Mouse (Mus musculus) CD4-positive helper T cell, adult 2 months (primary cell): Measurements from ENCODE around the gene Galr2.
"Not testable (repeated sequence)": the region's sequence is repeated elsewhere in the genome, so short reads cannot be mapped to it uniquely, and the experiment has no call there.

Experiments used
- DNase-seq: peaks from one replicate; pipeline ENCODE4 v3.0.0-alpha.2; 2012; ENCODE audit warnings: low read depth, missing footprints, low spot score

Galr2 gene

GRCm38 (mm10) chr11:116269560-116269959, 11.2 kb upstream of the Galr2 start:
- no peak for DNase-seq

GRCm38 (mm10) chr11:116272589-116273468, 7.9 kb upstream of the Galr2 start:
- DNase-seq = no peak

DNA sequence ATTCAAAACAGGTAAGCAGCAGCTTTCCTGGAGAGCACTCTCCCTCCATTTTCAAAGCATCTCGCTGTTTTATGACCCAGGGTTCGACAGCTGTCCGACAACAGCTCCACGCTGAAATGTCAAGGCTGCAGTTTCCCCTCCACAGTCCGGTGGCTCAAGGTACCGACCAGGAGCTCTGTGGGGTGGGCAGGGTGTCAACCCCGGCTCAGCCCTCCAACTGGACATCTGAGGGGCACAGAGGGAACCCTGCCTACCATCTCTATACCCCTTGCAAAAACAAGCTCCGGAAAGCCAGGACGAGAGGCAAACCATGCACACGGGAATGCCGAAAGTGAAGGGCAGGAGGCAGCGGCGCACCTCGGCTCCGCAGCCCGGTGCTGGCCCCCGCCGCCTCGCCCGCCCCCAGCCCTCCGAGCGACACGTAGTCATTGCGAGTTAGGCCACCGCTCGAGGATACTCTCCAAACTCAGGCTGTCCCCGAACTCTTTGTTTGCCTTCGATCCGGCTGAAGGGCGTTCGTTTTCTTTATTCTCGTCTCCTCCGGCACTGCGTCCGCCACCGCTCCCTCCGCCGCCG, 7.2 kb upstream of the Galr2 start:
- peak; percentile 17 for DNase-seq

DNA sequence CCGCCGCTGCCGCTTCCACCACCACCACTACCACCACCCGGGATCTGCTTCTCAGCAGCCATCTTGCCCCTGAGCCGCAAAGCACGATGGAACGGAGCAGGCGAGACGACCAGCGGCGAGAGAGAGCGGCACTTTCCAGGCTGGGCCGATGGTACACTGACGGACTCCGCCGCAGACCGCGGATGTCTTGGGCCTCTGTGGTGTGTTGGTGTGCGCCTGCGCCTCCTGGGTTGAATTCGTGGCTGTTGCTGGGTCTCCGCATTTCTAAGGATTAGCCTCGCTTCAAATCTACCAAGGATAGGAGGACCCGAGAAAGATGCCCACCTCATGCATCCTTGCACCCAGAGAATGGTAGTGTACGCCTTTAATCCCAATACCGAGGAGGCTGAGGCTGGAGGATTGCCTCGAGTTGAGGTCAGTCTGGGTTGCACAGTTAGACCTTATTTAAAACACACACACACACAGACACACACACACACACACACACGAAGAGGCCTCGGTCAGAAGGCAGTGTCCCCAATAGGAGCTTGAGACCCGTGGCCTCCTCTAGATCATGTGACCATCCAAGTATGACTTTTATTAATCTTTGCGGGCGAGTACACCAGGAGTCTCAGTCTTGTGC, 6.6 kb upstream of the Galr2 start, which contains the start of gene Srp68:
Gene Srp68 (minus strand): TSS at position 173 of the 622 bp plus-strand sequence.
- peak; percentile 90 for DNase-seq

DNA sequence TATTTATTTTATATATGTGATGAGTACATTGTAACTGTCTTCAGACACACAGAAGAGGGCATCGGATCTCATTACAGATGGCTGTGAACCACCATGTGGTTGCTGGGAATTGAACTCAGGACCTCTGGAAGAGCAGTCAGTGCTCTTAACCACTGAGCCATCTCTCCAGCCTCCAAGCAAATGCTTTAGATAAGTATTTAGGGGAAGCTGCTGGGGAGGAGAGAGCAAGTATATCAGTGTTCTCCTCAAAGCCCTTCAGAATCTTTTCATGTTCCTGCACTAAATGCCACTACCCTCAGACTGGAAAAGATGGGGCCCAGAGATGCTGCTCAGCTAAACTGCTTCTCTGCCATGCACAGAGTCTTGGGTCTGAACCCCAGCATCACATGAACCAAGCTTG, 3.6 kb upstream of the Galr2 start:
- DNase-seq = not testable (repeated sequence)

DNA sequence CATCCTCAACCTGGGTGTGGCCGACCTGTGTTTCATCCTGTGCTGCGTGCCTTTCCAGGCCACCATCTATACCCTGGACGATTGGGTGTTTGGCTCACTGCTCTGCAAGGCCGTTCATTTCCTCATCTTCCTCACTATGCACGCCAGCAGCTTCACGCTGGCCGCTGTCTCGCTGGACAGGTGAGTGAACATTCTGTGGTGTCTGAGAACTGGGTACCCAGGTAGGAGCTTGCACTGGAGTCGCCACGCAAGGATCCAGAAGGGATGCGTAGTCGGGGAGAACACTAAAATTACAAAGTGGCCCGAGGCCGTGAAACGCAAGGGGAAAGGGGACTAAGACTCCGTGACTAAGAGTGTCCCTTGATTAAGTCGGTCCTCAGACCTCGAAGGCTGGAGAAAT, 932 bp downstream of the Galr2 start:
- no peak for DNase-seq

DNA sequence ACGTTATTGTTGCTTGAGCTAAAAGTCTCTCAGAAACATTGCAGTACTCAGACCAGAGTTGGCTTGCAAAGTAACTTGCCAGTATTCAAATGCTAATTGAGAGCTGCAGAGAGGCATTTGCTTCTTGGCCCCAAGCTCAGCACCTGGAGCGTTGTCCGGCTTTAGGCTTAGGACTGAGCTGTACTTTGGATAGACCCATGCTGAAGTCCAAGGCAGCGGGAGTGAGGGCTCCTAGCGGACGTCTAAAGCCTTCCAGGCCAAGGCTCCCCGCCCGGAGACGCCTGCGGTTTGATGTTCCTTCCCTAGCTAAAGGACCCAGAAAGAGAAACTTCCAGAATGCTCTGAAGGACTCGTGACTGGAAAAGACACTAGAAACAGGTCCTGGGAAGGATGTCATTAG, 1.4 kb downstream of the Galr2 start:
- DNase-seq = no peak

GRCm38 (mm10) chr11:116282912-116283521, 2.3 kb downstream of the Galr2 start:
- DNase-seq = no peak

- no peak for DNase-seq
These were observed 3.2 kb downstream of the Galr2 start for GRCm38 (mm10) chr11:116283982-116284381.

- DNase-seq = no peak
These were observed 5.0 kb downstream of the Galr2 start for GRCm38 (mm10) chr11:116285770-116286191.

DNA sequence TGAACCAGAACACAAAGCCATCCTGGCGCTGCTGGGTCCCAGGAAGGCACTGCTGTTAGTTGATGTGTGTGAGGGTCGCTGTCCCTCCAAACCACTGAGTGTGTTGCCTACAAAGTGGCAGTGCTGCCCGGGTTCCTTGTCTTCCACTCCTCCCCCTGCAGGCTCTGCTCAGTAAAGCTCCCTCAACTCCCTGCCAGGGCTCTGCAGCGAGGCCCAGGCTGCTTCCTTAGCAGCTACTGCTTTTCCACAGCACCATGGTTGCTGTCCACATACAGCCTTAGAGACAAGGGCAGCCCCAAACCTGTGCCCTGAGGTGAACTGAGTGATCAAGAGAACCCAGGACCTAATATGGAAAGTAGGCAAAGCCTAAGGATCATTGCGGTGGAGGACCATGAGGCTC, 6.6 kb downstream of the Galr2 start:
- DNase-seq = no peak

- no peak for DNase-seq
These were observed 9.8 kb downstream of the Galr2 start for GRCm38 (mm10) chr11:116290556-116290955.

GRCm38 (mm10) chr11:116292401-116292800, 11.7 kb downstream of the Galr2 start:
- DNase-seq = no peak

- DNase-seq = no peak
These were observed 12.9 kb downstream of the Galr2 start for GRCm38 (mm10) chr11:116293538-116294137.

DNA sequence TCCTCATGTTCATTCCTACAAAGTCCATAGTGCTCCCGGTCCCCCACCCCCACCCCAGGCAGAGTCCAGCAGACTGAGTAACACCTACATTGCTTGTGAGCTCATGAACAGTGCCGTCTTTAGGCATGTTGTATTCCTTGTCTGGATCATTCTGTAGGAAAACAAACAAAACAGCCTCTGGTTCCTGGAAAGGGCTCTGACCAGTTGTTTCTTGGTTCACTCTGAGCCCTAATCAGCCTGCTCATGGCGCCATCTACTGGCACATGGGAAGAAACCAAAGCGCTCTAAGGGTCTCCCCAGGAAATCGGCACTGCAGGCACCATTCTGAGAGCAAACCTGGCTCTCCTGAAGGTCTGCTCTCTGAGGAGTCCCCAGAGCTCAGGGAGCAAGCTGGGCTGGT, 13.6 kb downstream of the Galr2 start:
- peak; percentile 65 for DNase-seq

DNA sequence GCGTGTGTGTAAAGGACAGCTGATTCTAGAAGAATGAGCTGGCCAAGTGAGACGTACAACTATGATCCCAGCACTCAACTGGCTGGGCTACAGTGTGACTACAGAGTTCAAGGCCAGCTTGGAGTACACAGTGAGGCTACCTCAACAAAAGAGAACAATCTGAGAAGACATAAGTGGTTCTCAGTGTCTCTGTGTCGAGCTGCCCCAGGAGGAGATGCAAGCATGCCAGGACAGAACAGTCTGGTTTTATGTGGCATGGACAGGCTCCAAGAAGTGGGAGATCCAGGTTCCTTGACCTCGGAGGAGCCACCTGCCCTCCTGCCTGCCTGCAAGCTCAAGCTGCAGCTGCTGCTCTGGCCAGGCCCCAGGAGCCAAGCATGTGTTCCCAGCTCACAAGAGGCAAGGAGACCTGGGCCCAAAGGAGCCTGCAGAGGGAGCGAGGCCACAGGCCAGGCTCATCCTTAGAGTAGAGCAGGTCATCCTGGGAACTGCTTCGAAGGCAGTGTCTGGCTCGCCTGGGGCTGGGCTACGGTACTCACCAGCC, 15.5 kb downstream of the Galr2 start:
- no peak for DNase-seq

DNA sequence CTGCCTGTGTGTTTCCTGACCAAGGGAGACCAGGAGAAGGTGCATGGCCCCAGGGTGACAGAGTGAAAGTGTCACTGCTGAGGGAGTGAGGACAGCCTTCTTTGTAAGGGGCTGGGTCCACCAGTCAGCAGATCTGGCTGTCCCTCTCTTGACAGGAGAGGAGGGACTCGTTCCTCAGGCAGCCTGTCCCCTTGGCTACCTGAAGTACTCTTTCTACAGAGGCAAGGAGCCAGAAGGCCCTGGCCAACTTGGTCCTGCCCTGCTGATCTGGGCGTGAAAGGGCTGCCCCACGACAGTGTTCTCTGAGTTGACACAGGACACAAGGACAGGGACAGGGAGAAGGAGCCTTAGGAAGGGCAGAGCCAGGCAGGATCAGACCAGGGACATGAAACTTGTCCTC, 16.3 kb downstream of the Galr2 start:
- DNase-seq = no peak

DNA sequence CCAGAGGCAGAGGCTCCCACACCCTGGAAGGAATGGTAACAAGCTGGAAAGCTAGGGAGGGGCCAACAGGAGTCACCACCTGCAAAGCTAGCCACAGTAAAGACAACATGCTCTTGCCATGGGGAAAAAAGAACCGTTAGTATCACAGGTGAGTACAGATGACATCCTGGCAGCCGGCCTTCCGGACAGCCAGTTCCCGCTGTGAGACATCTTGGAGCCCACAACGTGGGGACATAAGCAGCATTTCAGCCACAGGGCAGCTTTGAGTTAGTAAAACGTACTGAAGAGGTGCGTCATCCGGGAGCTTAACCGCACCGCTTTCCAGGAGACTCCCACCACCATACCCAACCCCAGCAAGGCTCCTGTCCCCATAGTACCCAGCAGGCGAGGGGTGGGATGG, 17.5 kb downstream of the Galr2 start:
- DNase-seq = no peak

DNA sequence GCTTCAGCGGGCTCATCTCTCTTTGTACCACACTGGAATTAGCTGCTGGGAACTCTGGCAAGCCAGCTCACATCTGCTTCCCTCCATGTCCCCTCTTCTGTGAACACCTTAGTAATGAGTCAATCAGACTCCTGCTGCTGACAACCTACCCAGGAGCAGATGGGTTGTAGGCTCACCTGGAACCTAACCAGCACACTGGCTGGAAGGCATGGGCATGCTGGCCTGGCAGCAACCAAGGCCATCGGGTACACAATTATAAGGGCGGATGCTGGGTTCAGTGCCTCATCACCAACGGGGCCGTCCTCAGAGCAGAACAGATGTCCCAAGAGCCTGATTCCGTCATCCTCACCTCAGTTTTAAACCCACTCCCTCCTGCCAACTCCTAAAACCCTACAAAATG, 17.9 kb downstream of the Galr2 start:
- no peak for DNase-seq

DNA sequence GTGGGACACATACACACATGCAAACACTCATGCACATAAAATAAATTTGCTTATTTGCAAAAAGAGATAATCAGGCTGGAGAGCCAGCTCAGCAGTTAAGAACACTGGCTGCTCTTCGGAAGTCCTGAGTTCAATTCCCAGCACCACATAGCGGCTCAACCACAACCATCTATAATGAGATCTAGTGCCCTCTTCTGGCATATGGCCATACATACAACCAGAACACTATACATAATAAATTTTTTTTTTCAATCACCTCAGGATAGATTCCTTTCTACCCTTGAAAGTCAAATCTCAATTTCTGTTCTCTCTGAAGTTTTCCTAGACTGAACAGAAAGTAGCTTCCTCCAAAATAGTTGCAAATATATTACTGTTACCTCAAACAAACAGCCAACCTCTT, 24.7 kb downstream of the Galr2 start:
- no peak for DNase-seq
